Mouse (Mus musculus) CD8-positive naive resting alpha-beta T cell, adult 57 days (primary cell): ENCODE results near the gene Vmn1r195. TPM values are rescaled to one million over a fixed set of nuclear protein-coding genes. Genes with fewer than 3 reads are reported as not detected.

Source experiments
- total RNA-seq: library from RNA; stranded (reverse); gene quantifications from one replicate; pipeline ENCODE4 v1.2.4, GENCODE M21; 2023

Gene Vmn1r195
- total RNA-seq: not detected

DNA sequence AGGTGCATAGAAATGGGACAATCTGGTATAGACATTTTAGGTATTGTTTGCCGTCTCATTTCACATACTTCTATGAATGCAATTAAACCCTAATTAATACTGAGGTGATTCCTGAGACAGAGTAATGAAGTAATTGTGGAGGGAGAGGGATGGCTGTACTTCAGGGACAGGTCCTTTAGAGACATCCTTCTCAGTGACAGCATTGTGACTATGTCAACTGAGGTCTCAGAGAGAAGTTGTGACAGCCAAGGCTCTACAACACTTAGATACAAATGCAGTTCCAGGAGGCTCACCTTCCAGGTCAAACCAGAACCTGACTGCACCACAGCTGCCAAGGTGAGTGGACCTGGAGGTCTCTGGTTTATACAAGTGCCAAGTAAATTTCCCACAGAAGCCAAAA, at the start of gene Vmn1r195:
TSS of gene Vmn1r195 (plus strand) at position 301 of the 400 bp plus-strand sequence.

DNA sequence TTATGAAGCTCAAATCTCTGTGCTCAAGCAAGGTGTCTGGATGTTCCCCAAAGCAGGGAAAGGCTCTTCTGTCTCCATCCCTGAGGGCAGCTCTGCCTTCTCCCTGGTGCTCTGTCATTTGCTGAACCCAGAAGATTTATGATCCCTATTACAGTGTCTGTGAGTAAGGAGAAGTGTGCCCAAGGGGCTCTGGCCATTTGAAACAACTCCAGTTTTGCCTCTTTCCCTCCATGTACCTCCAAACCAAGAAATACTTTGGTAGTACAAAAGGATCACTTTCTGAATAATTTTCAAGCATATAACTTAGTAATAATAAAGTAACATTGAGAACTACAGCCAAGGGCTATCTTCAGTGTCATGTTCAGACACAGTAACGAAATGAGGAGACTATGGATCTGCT, 47.3 kb upstream of the Vmn1r195 start, which contains the start of gene Vmn1r193:
TSS of gene Vmn1r193 (minus strand) at position 101 of the 400 bp plus-strand sequence.

GRCm38 (mm10) chr13:22243915-22244314, 26.4 kb upstream of the Vmn1r195 start, which contains the start of gene Vmn1r194:
Gene Vmn1r194 (plus strand): TSS chr13:22244215.

DNA sequence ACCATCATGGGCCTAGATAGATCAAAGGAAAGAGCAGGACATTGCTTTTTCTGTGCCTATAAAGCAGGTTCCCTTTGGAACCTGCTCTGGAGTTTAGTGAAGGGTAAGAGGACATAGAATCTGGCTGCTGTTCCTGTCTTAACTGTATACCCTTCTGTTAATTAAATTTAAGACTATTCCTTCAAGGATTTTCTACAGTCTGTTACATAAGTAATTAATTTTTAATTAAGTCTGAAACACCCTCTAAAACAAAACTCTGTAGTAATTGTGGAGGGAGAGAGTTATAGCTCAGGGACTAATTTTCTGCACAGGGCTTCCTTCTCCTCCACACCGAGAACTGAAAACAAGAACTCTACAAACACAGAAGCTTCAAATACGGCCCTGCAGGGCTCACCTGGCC, 19.3 kb downstream of the Vmn1r195 start, which contains the start of gene Vmn1r196:
TSS of gene Vmn1r196 (plus strand) at position 301 of the 400 bp plus-strand sequence.

DNA sequence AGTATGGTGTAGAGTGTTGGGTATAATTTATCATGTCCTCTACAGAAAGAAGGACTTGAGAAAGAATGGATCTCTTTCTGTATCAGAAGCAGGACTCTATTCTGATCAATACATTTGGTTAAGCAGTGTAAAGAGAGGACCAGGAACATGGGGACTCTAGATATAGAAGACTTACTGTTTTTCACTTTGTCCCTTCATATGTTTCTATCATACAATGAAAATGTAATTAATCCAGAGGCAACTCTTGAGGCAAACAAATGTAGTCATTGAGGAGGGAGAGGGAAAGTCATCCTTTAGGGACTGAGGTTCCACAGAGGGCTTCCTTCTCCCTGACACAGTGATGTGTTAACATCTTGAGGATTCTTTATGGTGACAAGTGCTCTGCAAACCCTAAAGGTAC, 54.0 kb downstream of the Vmn1r195 start, which contains the start of gene Vmn1r197:
TSS of gene Vmn1r197 (plus strand) at position 301 of the 400 bp plus-strand sequence.

Other genes with a start within 250 kb of the Vmn1r195 start
- 27.1 TPM for gene Hist1h2ah, start 235.0 kb upstream of the Vmn1r195 start, total RNA-seq
- gene Hist1h2bk, start 234.7 kb upstream of the Vmn1r195 start, total RNA-seq: 16.4 TPM
- 83.9 TPM for gene Hist1h4i, start 229.2 kb upstream of the Vmn1r195 start, total RNA-seq
- 11.8 TPM for gene Hist1h2ag, start 227.6 kb upstream of the Vmn1r195 start, total RNA-seq
- gene Hist1h2bj, start 227.3 kb upstream of the Vmn1r195 start, total RNA-seq: 14.2 TPM
- not detected for gene Vmn1r188, start 186.1 kb upstream of the Vmn1r195 start, total RNA-seq
- not detected for gene Vmn1r189, start 164.7 kb upstream of the Vmn1r195 start, total RNA-seq
- gene Vmn1r191, start 86.6 kb upstream of the Vmn1r195 start, total RNA-seq: not detected
- gene Vmn1r192, start 79.4 kb upstream of the Vmn1r195 start, total RNA-seq: not detected
- not detected for gene Vmn1r193, start 47.4 kb upstream of the Vmn1r195 start, total RNA-seq
- not detected for gene Vmn1r194, start 26.3 kb upstream of the Vmn1r195 start, total RNA-seq
- not detected for gene Vmn1r196, start 19.4 kb downstream of the Vmn1r195 start, total RNA-seq
- gene Vmn1r197, start 54.1 kb downstream of the Vmn1r195 start, total RNA-seq: not detected
- gene Vmn1r198, start 79.8 kb downstream of the Vmn1r195 start, total RNA-seq: not detected
- gene Vmn1r199, start 109.3 kb downstream of the Vmn1r195 start, total RNA-seq: not detected
- gene Vmn1r200, start 119.9 kb downstream of the Vmn1r195 start, total RNA-seq: not detected
- gene Vmn1r201, start 201.4 kb downstream of the Vmn1r195 start, total RNA-seq: not detected
- gene Vmn1r202, start 234.9 kb downstream of the Vmn1r195 start, total RNA-seq: not detected
- not detected for gene Vmn1r203, start 247.6 kb downstream of the Vmn1r195 start, total RNA-seq